Mouse (Mus musculus): ENCODE results near the gene Snx19.

The Snx19 gene

DNA sequence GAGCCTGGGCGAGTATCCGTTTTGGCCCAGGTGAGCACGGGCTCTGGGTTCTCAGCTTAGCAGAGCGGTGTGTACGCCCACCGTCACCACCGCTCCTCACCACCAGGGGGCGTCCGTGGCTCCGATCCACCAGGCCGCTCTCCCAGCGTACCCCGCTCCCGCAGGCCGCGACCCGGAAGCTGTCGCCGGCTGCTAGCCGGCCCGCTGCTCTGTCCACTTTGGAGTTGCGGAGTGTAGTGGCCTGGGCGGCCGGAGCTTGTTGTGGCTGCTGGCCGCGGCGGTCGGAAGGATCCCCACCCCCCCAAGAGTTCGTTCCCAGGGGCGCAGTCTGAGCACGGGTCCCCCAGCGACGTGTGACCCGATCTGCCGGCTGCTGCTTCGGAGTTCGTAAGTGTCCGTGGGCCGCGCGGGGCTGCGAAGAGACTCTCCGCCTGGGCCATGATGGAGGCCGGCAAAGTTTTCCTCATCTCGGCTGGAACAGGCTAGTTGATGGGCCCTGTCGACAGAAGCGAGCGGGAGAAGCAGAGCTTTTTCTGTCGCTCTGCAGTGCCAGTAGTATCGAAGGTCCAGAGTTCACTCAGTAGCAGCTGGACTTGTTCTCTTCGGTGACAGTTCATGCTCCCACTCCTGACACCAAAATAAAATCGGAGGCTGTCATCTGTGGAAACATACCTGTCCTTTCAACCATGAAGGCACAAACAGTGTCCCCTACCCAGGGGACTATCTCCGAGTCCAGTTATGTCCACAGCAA is at the start of gene Snx19:
Gene Snx19 (plus strand): TSS at position 227 of the 751 bp plus-strand sequence.
- DNase-seq (ENCODE audit: low read depth, low spot score) = peak; percentile 94

DNA sequence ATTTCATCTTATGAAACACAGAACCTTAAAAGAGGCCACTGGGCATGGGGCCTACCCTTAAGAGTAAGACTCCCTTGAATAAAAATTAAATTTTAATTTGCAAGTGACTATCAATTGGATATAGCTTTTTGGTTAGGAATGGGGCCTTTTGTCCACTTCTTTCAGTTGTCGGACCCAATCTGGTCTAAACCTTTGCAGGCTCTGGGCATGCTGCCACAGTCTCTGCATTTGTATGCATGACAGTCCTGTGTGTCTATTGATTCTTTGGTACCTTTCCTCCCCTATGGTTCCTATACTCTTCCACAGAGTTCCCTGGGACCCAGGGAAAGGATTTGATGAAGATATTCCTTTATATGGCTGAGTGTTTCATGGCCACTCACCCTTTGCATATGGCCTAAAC is 26.1 kb upstream of the Snx19 start:
- no peak for DNase-seq (ENCODE audit: low read depth, low spot score)

DNA sequence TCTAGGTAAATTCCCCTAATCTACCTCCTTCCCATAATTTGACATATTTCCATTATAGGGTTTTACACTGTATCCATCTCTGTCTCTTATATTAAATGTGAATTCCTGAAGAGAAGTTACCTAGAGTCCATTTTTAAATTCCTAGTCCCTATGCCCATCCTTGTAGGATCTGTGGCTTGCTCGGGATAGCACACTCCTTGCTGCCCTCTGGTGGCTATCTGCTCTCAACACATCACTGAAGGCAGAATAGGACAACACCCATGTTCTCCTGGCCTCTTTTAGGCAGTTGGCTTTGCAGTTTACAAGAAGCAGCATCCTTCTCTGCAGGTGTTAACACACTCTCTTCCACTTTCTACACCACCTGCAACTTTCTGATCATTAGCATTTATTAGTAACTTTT is 4.0 kb upstream of the Snx19 start:
- peak; percentile 81 for DNase-seq (ENCODE audit: low read depth, low spot score)

DNA sequence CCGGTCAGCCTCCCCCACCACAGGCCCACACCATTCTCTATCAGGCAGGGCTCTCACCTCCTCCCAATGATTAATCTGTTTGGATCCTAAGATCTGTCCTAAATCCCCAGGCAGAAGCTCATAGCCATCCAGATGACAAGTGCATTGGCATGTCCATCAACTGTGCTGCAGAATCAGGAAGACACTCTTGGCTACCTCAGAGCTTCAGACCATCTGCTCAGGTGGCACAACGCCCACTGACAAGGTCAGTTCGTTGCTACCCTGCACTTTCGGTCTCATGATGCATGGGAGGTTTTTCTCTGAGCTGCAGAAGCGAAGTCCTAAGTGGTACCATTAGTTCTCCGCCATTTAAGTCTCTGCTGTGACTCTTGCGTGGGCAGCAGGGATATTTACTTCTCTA is 1.7 kb upstream of the Snx19 start:
- DNase-seq (ENCODE audit: low read depth, low spot score) = peak; percentile 96

DNA sequence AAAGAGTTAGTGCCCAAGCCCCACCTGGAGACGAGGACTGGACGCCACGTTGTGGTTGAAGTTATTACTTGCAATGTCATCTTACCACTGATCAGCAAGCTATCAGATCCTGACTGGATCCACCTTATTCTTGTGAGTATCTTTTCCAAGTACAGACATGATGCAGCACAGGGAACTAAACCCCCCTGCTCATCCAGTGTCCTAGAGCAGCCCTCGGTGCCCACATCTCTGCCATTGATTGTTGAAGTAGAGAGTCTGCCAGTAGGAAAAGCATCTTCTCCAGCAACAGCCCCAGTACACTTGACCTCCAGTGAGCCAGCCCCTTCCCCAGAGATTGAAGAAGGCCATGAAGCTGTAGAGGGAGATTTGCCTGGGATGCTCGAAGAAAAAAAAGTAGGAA is 1.3 kb downstream of the Snx19 start:
- no peak for DNase-seq (ENCODE audit: low read depth, low spot score)

DNA sequence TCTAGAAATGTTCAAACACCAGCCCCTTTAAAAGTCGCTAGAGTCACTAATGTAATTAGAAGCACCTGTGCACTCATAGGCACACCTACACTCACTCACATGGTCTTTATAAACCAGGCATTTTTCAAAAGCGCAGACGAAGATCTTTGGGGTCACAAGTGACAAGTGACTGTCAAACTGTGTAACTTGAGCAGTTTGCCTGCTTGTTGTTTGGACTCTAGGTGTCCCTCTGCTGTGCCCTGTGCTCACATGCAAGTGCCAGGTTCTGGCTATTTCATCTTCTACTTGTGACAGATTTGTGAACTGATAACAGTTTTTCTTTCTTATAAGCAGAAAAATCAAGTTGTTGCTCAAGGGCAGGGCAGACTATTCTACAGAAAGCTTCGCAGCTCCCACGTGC is 3.5 kb downstream of the Snx19 start:
- no peak for DNase-seq (ENCODE audit: low read depth, low spot score)

DNA sequence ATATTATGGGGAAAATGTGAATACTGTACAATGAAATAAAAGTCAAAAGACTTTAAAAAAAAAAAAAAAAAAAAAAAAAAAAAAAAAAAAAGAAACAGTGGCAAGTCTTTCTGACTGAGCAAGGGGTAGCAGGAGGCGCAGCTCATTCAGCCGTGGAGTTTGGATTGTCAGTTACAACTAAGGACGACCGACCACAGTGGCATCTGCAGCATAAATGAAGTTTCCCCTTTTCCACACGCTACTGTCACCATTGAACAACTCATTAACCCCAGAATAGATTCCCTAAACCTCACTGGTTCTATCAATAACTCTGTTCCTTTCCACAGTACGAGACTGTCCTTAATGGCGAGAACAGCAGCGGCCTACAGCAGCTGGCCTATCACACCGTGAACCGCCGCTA is 5.0 kb downstream of the Snx19 start:
- no peak for DNase-seq (ENCODE audit: low read depth, low spot score)

DNA sequence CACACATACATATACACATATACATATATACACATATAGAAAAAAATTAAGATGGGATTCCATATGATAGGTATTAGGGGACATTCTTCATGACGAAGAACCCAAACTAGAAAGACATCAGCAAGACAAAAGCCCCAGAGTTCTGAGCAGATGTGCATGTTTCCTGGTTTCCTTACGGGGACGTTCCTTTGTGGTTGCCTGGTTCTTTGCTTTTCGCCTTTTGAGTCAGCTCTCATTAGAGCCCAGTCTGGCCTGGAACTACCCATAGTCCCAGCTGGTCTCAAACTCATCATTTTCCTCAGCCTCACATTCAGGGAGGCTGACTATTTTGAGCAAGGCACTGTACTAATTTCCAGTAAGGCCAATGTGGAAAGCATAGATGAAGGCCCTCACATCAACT is 7.0 kb downstream of the Snx19 start:
- DNase-seq (ENCODE audit: low read depth, low spot score) = no peak

DNA sequence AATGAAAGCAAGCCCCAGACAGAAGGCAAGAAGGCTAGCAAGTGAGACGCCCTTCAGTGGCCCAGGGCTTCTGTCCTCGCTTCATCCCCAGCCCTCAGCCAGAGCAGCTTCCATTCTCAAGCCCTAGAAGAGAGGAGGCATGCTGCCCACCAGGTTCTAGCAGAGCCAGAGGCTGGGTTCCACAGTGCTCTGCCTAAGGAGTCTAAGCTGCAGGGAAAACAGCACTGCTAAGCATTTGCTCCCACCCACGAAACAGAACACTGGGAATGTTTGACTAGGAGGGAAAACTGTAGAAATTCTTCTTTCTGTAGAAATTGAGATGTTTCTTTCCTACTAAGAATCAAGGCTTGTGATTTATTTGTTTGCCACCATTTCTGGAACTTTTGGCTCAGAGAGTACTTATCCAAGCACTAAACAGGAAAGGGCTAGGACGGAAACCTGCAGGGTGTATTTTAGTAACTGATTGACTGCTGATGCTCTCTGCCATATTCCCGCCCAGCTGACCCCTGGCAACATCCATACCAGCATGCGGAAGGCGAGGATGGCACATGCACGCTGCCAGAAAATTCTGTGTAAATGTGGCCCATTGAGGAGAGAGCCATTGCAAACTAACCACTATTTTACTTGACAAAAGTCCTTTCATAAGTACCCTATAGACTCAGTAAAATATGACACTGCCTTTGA is 9.1 kb downstream of the Snx19 start:
- DNase-seq (ENCODE audit: low read depth, low spot score) = peak; percentile 61

DNA sequence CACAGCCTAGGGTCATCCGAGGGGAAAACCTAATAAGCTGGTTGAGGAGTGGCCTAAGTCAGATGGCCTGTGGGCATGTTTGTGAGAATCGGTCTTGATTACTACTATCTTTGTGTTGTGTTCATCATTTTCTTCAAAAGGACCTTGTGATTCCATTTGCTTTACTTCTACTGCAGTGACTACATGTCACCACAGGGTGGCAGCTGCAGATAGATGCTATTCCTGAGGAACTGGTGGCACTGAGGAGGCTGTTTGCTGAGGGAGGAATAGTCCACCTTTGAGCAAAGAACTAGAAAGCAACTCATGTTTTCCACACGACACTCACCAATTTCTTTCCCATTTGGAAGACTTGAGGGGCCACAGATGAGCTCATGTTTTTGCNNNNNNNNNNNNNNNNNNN is 11.6 kb downstream of the Snx19 start:
- DNase-seq (ENCODE audit: low read depth, low spot score) = peak; percentile 69

DNA sequence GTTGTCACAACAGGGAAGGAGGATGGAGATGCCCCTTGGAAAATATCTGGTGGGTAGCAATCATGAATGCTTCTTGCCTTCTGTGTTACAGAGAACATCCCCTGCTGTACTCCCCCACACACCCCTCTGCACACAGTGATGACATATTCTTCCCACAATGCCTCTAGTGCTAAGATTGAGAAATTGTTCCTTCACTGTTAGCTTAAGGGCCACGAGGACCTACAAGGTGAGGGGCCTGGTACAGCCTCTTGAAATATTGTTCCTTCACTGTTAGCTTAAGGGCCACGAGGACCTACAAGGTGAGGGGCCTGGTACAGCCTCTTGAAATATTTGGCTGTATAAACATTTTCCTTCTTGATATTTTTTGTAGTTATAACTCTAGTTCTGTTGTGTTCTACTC is 14.9 kb downstream of the Snx19 start:
- no peak for DNase-seq (ENCODE audit: low read depth, low spot score)

DNA sequence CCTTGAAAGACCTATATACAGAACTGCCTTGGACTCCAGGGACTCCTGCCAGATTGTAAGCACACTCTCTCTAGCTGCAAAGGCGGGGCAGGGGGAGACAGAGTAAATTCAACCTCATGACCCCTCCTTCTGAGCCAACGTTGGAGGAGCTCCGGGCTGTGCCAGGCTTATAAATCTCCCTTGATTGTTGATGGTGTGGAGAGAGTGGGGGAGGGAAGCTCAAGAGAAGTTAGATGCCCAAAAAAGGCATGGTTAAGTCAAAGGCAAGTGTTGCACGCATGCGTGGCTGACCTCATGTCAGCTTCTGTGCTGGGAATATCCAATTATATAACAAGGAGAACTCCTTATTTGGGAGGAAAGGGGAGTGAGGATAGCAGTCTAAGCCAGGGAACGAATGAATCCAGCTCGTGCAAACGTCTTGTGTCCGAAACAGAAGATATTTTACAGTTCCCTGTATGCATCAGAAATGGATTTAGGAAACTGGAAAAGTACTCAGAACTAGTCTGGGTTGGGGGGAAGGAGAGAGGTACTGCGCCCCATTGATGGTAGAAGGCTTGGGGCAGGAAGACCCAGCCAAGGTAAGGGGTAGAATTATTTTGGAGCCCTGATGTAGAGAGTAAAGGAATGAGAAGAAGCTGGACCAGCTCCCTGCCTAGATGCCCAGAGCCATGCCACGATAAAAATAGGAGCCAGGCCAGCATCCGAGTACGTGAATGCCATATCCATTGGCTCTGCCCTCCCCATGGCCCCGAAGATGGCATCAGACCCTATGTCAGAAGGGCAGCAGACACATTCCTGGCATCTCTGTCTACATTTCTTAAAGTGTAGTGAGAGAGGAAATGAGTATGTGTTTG is 18.6 kb downstream of the Snx19 start:
- DNase-seq (ENCODE audit: low read depth, low spot score) = no peak

DNA sequence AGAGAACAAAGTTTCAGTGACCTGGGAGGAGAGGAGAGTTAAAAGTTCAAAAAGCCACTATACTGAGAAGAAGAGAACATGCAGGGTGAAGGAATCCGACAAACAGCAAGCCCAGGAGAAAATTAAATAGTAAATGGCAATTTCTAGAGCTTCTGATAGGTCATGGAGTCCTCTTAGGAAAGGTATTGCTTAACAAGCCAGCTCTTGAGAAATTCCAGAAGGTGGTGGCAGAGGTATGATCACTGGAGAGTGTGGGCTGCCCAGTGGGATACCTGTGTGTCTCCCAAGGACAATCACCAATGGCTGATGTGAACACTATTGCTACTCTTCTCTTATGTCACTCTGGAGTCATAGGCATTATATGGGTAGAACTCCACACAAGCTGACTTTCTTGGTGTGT is 19.2 kb downstream of the Snx19 start:
- DNase-seq (ENCODE audit: low read depth, low spot score) = no peak

DNA sequence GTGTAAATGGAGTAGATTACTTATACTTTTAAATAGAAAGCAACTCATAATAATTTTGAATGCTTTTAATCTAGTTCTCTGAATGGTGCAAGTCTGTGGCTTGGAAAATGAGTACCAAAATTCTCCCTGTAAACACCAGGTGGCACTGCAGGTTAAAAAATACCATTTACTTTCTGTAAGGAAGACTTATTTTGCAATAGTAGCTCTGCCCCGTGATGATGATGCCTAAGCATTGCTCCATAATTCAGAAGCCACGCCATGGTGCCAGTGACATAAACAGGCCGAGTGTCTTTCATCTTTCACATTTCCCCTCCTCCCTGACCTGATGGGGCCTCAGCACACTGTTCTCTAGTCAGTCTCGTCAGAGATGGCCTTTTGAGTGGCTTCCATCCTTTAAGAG is 21.6 kb downstream of the Snx19 start:
- DNase-seq (ENCODE audit: low read depth, low spot score) = peak; percentile 73

DNA sequence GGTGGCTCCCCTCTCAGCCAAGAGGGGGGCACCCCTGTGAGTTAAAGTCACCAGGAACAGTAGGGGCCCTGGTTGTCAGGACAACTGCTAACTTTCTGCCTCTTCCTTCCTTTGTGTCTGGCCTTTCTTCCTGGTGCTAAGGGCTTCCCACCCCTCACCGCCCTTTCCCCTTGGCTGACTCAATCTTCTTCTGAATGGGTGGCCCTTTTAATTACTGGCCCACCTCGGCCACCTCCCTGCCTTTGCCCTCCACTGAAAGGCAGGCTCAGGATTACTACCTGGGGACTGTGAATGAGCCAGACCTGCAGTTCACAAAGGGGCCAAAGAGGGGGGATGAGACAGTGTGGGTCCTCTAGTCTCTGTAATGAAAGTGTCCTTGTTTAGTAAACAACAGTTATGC is 23.0 kb downstream of the Snx19 start:
- no peak for DNase-seq (ENCODE audit: low read depth, low spot score)

DNA sequence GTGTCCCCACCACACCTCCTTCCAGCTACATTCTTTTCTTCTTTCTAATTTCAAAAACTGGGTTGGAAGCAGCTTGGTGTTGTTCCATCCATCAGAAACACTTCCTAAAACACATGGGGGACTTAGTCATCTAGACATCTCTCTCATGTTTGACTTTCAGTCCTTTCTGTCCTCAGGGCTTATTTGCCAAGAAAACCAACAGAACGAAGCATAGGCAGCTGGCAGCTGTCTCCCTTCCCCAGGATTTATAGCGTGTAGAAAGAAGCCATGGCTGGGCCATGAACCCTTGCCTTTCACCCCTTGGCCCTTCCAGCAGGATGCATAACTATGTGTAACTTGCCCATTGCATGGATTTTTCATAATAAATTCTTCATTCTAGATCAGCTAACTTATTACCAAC is 23.9 kb downstream of the Snx19 start:
- no peak for DNase-seq (ENCODE audit: low read depth, low spot score)

DNA sequence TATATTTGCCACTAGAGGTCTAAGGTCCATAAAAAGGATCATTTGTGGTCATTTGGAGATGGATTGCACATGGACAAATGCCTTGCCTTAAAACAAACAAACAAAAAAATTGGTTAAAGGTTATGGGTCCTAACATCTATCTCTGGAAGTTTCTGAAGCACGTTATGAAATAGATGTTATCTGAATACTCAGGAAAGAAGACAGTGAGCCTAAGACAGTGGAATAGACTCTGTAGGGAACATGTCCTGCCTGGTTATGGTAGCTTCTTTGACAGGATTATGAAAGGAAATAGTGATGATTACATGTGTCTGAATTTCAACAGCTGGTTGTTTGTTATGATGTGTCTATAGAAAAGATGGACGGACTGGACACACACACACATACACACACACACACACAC is 27.6 kb downstream of the Snx19 start:
- DNase-seq (ENCODE audit: low read depth, low spot score) = no peak

DNA sequence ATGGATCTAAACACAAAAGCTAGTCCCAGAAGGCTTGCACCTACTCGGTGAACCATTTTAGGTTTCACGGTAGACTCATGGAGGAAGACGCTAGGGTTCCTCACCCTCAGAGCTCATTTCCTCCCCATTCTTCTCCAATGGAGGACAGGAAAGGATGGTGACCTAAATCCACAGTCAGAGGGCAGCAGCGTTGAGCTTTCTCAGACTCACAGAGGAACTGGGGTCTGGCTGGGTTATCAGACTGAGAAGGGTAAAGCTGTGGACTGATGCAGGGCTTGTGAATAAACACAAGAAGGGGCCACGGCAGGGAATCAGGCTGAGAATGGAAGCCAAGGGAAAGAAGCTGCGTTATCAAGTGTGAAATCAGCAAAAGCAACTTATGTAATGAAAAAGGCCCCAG is 29.3 kb downstream of the Snx19 start:
- DNase-seq (ENCODE audit: low read depth, low spot score) = no peak

DNA sequence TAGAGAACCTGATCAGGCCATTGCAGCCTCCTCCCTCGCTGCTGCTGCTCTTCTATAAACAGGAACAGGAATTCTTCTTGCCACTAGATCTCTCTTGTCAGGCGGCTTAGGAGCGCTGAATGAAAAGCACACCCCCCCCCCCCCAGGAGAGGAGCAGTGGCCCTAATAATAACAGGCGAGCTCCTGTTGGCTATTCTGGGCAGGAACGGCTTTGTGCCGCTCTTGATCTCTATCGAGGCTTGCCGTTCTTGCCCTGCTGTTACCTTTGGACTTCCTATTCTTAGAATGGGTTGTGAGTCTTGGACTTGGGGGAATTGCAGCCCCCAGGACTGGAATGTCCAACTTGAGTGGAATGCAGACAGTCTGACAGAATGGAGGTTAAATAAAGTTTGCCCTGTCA is 33.6 kb downstream of the Snx19 start:
- no peak for DNase-seq (ENCODE audit: low read depth, low spot score)

DNA sequence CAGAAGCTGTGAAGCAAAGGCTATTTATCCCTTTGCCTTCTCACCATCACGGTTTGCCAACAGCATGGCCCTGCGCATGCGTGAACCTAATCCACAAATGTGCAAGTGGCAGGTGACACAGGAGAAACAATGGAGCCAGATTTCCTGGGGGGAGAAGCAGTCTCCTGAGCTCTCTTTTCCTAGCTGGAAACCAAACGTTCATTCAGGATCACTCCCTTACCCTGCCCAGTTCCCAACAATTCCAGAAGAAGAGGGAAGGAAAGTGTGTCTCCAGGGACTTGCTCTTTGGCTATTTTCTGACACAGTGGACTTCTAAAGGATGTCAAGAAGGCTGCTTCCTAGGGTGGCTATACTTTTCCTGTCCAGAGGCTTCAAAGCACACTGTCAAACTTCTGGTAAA is 37.8 kb downstream of the Snx19 start:
- DNase-seq (ENCODE audit: low read depth, low spot score) = no peak

DNA sequence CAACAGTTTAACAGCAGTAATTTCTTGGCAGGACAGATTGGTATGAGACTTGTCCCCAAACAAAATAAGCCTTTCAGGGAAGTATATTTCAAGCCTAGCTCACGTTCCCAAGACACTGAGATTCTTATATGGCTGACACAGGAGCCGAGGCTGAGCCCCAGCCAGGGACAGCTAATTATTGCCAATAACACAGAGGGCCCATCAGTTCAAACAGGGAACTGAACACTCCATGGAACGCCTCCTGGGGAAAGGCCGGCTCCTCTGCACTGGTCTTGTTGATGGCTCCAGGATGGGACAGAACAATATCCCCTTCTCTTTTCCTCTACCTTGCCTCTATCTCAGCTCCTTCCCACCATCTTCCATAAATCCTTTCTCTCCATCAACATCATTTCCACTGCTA is 53.1 kb downstream of the Snx19 start:
- DNase-seq (ENCODE audit: low read depth, low spot score) = no peak

DNA sequence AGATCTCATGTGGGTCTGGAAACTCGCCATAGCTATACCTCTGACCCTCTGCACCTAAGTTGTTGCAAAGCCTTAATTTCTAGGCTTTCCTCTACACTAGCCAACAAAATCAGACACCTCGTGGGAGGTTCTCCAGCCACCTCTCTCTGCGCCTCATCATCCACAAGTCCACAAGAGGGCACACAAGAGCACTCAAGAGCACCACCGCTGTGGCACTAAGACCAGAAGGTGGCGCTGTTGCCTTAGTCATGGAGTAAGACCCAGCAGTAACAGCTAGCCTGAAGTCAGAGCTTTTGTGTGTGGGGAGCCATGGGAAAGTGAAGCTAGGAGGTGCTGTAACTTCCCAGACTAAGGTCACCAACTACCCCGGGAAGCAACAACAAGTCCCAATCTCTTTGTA is 53.6 kb downstream of the Snx19 start:
- DNase-seq (ENCODE audit: low read depth, low spot score) = peak; percentile 98

DNA sequence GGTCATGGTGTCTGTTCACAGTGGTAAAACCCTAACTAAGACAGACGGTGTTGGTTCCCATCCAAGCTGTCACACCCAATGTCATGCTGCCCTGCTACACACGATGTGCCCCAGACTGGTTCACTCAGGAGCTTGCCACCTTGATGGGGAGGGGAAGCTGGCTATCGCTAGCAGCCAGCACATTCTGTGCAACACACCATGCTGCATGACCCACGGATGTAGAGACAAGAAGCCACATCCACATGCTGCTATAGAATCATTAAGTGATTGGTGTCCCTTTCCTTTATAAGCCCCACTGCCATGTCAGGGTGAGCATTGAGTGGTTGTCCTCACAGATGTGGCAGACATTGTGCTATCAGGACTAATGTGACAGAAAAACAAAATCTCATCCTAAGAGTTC is 55.2 kb downstream of the Snx19 start:
- DNase-seq (ENCODE audit: low read depth, low spot score) = no peak
